Mouse (Mus musculus): ENCODE results near the gene Ccn5. TPM values are rescaled to one million over a fixed set of nuclear protein-coding genes. Genes with fewer than 3 reads are reported as not detected.
A peak's percentile ranks its signal among the peaks of the same experiment; 100 is the strongest.

The Ccn5 gene
- polyA plus RNA-seq, 1 experiment, result 12.3 TPM

DNA sequence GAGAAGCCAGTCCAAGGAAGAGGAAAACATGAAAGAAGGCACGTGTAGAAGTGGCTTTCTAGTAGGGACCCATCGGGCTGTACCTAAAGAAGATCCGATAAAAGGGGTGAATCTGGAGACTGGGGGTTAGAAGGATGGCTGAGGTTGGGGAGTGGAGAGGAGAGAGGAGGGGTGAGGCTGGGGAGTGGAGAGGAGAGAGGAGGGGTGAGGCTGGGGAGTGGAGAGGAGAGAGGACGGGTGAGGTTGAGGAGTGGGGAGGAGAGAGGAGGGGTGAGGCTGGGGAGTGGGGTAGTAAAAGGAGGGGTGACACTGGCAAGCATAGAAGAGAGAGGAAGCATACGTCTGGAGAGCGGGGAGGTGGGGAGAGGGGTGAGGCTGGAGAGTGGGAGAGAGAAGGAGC lies 36.6 kb downstream of the Ccn5 start:
- H3K27ac ChIP-seq (ENCODE audit: control insufficient read depth, insufficient read depth, low read depth, low read length, poor library complexity), result no peak overlapping the region
- no peak overlapping the region for H3K4me3 ChIP-seq (replicated peaks; ENCODE audit: control insufficient read depth, low read depth, low read length)
- H3K4me1 ChIP-seq (ENCODE audit: control insufficient read depth, insufficient read depth, low read length), result no peaks in the 10 kb centered on the region; the same call in none of the 2 replicates
- no peak for TF ChIP-seq POLR2A (IDR thresholded peaks at IDR 0.05; ENCODE audit: borderline replicate concordance, control insufficient read depth, low read depth, low read length)
- TF ChIP-seq CTCF (IDR thresholded peaks at IDR 0.05; ENCODE audit: control insufficient read depth, insufficient read depth, low read length), result no peak
- 68% methylated on average over 6 of the region's 6 CpGs for WGBS

DNA sequence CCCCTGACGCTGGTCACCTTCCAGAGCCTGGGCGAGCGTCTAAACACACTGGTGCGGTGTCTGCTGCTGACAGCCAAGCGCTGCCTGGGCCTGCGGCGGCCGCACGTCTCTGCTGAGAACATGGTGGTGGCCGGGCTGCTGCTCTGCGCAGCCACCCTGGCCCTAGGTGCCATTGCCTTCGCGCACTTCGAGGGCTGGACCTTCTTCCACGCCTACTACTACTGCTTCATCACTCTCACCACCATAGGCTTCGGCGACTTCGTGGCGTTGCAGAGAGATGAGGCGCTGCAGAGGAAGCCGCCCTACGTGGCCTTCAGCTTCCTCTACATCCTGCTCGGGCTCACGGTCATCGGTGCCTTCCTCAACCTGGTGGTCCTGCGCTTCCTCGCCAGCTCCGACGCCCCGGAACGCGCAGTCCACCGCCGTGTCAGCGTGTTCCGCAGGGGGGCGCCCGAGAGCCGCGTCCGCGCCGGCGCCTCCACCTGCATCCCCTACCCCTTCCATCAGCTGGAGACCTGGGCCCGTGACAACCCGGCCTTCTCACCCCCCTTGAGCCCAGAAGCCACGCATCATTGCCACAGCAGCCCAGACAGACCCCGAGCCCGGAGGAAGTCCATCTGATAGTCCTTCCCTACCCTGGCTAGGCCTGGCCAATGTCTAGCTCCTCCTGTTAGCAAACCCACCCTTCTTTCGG lies 37.7 kb downstream of the Ccn5 start:
- no peak for TF ChIP-seq POLR2A (IDR thresholded peaks at IDR 0.05; ENCODE audit: borderline replicate concordance, control insufficient read depth, low read depth, low read length)
- peak; percentile 36; the same call in 1 of the 2 replicates for TF ChIP-seq CTCF (IDR thresholded peaks at IDR 0.05; ENCODE audit: control insufficient read depth, insufficient read depth, low read length)
- no peaks in the 10 kb centered on the region; the same call in 1 of the 2 replicates for H3K4me1 ChIP-seq (ENCODE audit: control insufficient read depth, insufficient read depth, low read length)
- no peak overlapping the region for H3K27ac ChIP-seq (ENCODE audit: control insufficient read depth, insufficient read depth, low read depth, low read length, poor library complexity)
- WGBS, result 16% methylated on average over 50 of the region's 50 CpGs
- no peak overlapping the region for H3K4me3 ChIP-seq (replicated peaks; ENCODE audit: control insufficient read depth, low read depth, low read length)

DNA sequence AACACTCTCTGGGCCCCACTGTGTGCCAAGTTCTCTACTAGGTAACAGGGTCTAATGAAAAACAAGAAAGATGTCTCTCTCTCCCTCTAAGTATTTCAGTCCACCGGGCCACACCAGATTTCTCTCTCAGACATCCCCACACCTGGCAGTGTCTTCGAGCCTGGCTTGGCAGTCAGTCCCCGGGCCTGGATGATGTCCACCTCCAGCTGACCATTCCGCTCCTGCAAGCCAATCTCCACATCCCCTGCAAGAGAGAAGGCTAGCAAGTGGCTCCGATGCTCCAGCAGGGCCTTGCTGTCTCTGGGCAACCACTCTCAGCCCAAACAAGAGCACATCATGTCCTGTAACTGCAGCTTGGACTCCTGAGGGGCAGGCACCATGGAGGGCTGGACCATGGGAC lies 44.6 kb downstream of the Ccn5 start:
- WGBS, result 79% methylated on average over 5 of the region's 5 CpGs
- no peak overlapping the region for H3K4me3 ChIP-seq (replicated peaks; ENCODE audit: control insufficient read depth, low read depth, low read length)
- H3K27ac ChIP-seq (ENCODE audit: control insufficient read depth, insufficient read depth, low read depth, low read length, poor library complexity), result no peak overlapping the region
- no peaks in the 10 kb centered on the region for H3K4me1 ChIP-seq (ENCODE audit: control insufficient read depth, insufficient read depth, low read length)
- no peak for TF ChIP-seq POLR2A (IDR thresholded peaks at IDR 0.05; ENCODE audit: borderline replicate concordance, control insufficient read depth, low read depth, low read length)
- no peak for TF ChIP-seq CTCF (IDR thresholded peaks at IDR 0.05; ENCODE audit: control insufficient read depth, insufficient read depth, low read length)

- no peaks in the 10 kb centered on the region for H3K4me1 ChIP-seq (ENCODE audit: control insufficient read depth, insufficient read depth, low read length)
- TF ChIP-seq POLR2A (IDR thresholded peaks at IDR 0.05; ENCODE audit: borderline replicate concordance, control insufficient read depth, low read depth, low read length) (no peak), CTCF (IDR thresholded peaks at IDR 0.05; ENCODE audit: control insufficient read depth, insufficient read depth, low read length) (no peak)
- no peak overlapping the region for H3K27ac ChIP-seq (ENCODE audit: control insufficient read depth, insufficient read depth, low read depth, low read length, poor library complexity)
- H3K4me3 ChIP-seq (replicated peaks; ENCODE audit: control insufficient read depth, low read depth, low read length), result no peak overlapping the region
- 86% methylated on average over 9 of the region's 9 CpGs for WGBS
These were observed 45.4 kb downstream of the Ccn5 start for GRCm38 (mm10) chr2:163866061-163866460.

GRCm38 (mm10) chr2:163869783-163870182 lies 49.1 kb downstream of the Ccn5 start:
- no peak overlapping the region for H3K27ac ChIP-seq (ENCODE audit: control insufficient read depth, insufficient read depth, low read depth, low read length, poor library complexity)
- WGBS, result 83% methylated on average over 5 of the region's 5 CpGs
- H3K4me3 ChIP-seq (replicated peaks; ENCODE audit: control insufficient read depth, low read depth, low read length), result no peak overlapping the region
- no peaks in the 10 kb centered on the region for H3K4me1 ChIP-seq (ENCODE audit: control insufficient read depth, insufficient read depth, low read length)
- TF ChIP-seq POLR2A (IDR thresholded peaks at IDR 0.05; ENCODE audit: borderline replicate concordance, control insufficient read depth, low read depth, low read length) (no peak), CTCF (IDR thresholded peaks at IDR 0.05; ENCODE audit: control insufficient read depth, insufficient read depth, low read length) (no peak)

GRCm38 (mm10) chr2:163871266-163871665 lies 50.6 kb downstream of the Ccn5 start:
- Histone ChIP-seq H3K27ac (ENCODE audit: control insufficient read depth, insufficient read depth, low read depth, low read length, poor library complexity) (no peak overlapping the region), H3K4me3 (replicated peaks; ENCODE audit: control insufficient read depth, low read depth, low read length) (no peak overlapping the region), H3K4me1 (ENCODE audit: control insufficient read depth, insufficient read depth, low read length) (no peaks in the 10 kb centered on the region)
- 80% methylated on average over 4 of the region's 4 CpGs for WGBS
- TF ChIP-seq CTCF (IDR thresholded peaks at IDR 0.05; ENCODE audit: control insufficient read depth, insufficient read depth, low read length) (no peak), POLR2A (IDR thresholded peaks at IDR 0.05; ENCODE audit: borderline replicate concordance, control insufficient read depth, low read depth, low read length) (no peak)

DNA sequence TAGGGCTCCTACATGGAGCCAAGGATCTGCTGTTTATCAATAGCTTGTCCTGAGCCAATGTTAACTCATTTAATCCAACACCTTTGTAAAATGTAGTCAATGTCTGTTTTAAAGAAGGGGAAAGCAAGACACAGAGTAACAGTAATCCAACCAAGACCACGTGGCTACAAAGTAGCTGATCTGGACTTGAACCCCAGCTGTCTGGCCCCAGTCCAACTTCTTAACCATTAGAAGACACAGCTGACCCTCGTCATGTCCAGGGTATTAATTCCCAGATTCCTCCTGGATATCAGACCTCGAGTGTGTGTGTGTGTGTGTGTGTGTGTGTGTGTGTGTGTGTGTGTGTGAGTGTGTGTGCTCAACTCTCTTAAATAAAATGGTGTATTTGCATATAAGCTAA lies 51.2 kb downstream of the Ccn5 start:
- Histone ChIP-seq H3K4me3 (replicated peaks; ENCODE audit: control insufficient read depth, low read depth, low read length) (no peak overlapping the region), H3K27ac (ENCODE audit: control insufficient read depth, insufficient read depth, low read depth, low read length, poor library complexity) (no peak overlapping the region), H3K4me1 (ENCODE audit: control insufficient read depth, insufficient read depth, low read length) (no peaks in the 10 kb centered on the region)
- 56% methylated on average over 3 of the region's 3 CpGs for WGBS
- TF ChIP-seq CTCF (IDR thresholded peaks at IDR 0.05; ENCODE audit: control insufficient read depth, insufficient read depth, low read length), result no peak
- no peak for TF ChIP-seq POLR2A (IDR thresholded peaks at IDR 0.05; ENCODE audit: borderline replicate concordance, control insufficient read depth, low read depth, low read length)

DNA sequence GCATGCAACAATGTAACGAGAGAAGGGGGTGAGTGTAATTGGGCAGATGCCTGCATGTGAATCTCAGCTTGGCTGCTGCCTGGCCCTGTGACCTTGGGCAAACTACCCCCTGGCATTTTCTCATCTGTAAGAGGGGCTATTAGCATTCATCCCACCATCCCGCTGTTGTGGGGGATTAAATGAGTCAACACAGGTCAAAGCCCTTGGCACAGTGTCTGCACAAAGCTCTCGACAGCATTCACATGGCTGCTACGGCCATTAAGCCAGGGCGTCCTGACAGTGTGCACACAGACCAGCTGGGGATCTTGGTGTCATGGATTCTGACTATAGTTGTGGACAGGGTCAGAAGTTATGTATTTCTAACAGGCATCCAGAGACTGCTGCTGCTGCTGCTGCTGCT lies 54.2 kb downstream of the Ccn5 start:
- TF ChIP-seq POLR2A (IDR thresholded peaks at IDR 0.05; ENCODE audit: borderline replicate concordance, control insufficient read depth, low read depth, low read length) (no peak), CTCF (IDR thresholded peaks at IDR 0.05; ENCODE audit: control insufficient read depth, insufficient read depth, low read length) (no peak)
- WGBS, result 70% methylated on average over 5 of the region's 5 CpGs
- H3K4me3 ChIP-seq (replicated peaks; ENCODE audit: control insufficient read depth, low read depth, low read length), result no peak overlapping the region
- H3K4me1 ChIP-seq (ENCODE audit: control insufficient read depth, insufficient read depth, low read length), result no peaks in the 10 kb centered on the region
- no peak overlapping the region for H3K27ac ChIP-seq (ENCODE audit: control insufficient read depth, insufficient read depth, low read depth, low read length, poor library complexity)

- 73% methylated on average over 7 of the region's 7 CpGs for WGBS
- H3K4me3 ChIP-seq (replicated peaks; ENCODE audit: control insufficient read depth, low read depth, low read length), result no peak overlapping the region
- H3K27ac ChIP-seq (ENCODE audit: control insufficient read depth, insufficient read depth, low read depth, low read length, poor library complexity), result no peak overlapping the region
- H3K4me1 ChIP-seq (ENCODE audit: control insufficient read depth, insufficient read depth, low read length), result no peaks in the 10 kb centered on the region
- TF ChIP-seq CTCF (IDR thresholded peaks at IDR 0.05; ENCODE audit: control insufficient read depth, insufficient read depth, low read length) (no peak), POLR2A (IDR thresholded peaks at IDR 0.05; ENCODE audit: borderline replicate concordance, control insufficient read depth, low read depth, low read length) (no peak)
These were observed 54.8 kb downstream of the Ccn5 start for GRCm38 (mm10) chr2:163875484-163875883.
